Mouse (Mus musculus) heart, postnatal 14 days (tissue): Measurements from ENCODE around the gene Ranbp1. TPM values are rescaled to one million over a fixed set of nuclear protein-coding genes. Genes with fewer than 3 reads are reported as not detected.

ENCODE experiments used
- DNase-seq, 2 experiments: peaks; one replicate each; pipeline ENCODE4 v3.0.0; 2021 to 2022
- intact Hi-C: fragments of 180-260 bp; cut with DNase I; formaldehyde crosslinking; loops from one replicate; pipeline ENCODE4 v1.15.1; 2025
- total RNA-seq, 2 experiments: library from RNA; stranded (reverse); gene quantifications; 2 replicates each; pipeline ENCODE4 v1.2.3; 2021

Gene Ranbp1
- total RNA-seq, 2 experiments from 2014 or later: 43.6 to 52.4 TPM

GRCm38 (mm10) chr16:18235389-18236065, 13.0 kb downstream of the Ranbp1 start:
- intact Hi-C loops: no loop called here
- peak; percentile 74 to 75 for DNase-seq

GRCm38 (mm10) chr16:18234671-18235388, 13.7 kb downstream of the Ranbp1 start, which contains the start of gene Zdhhc8:
Gene Zdhhc8, minus strand, starts transcription at chr16:18235136.
- intact Hi-C loops: no loop called here
- peak; percentile 82 to 88 for DNase-seq

GRCm38 (mm10) chr16:18233919-18234670, 14.4 kb downstream of the Ranbp1 start:
- intact Hi-C loops: no loop called here
- no peak for DNase-seq

GRCm38 (mm10) chr16:18233451-18233850, 15.1 kb downstream of the Ranbp1 start:
- intact Hi-C loops: no loop called here
- DNase-seq: no peak

GRCm38 (mm10) chr16:18231451-18231850, 17.1 kb downstream of the Ranbp1 start:
- DNase-seq: no peak
- intact Hi-C loops: no loop called here

- intact Hi-C loops: no loop called here
- no peak for DNase-seq
These were observed 17.5 kb downstream of the Ranbp1 start for GRCm38 (mm10) chr16:18231047-18231446.

GRCm38 (mm10) chr16:18230617-18231016, 17.9 kb downstream of the Ranbp1 start:
- DNase-seq: no peak
- intact Hi-C loops: no loop called here

- intact Hi-C loops: no loop called here
- peak; percentile 65 to 69 for DNase-seq
These were observed 18.9 kb downstream of the Ranbp1 start for GRCm38 (mm10) chr16:18229622-18230021.

- intact Hi-C loops: no loop called here
- DNase-seq: no peak
These were observed 19.7 kb downstream of the Ranbp1 start for GRCm38 (mm10) chr16:18228856-18229255.

- intact Hi-C loops: no loop called here
- DNase-seq: no peak
These were observed 20.6 kb downstream of the Ranbp1 start for GRCm38 (mm10) chr16:18227897-18228422.

GRCm38 (mm10) chr16:18227187-18227586, 21.3 kb downstream of the Ranbp1 start:
- DNase-seq: no peak
- intact Hi-C loops: no loop called here

- intact Hi-C loops: no loop called here
- DNase-seq: no peak
These were observed 26.3 kb downstream of the Ranbp1 start for GRCm38 (mm10) chr16:18222188-18222587.

- intact Hi-C loops: no loop called here
- no peak for DNase-seq
These were observed 27.0 kb downstream of the Ranbp1 start for GRCm38 (mm10) chr16:18221543-18221898.

GRCm38 (mm10) chr16:18220856-18221542, 27.5 kb downstream of the Ranbp1 start:
- DNase-seq: no peak
- intact Hi-C loops: no loop called here

- intact Hi-C loops: no loop called here
- DNase-seq: peak in 1 of 2 experiments; percentile 40
These were observed 28.5 kb downstream of the Ranbp1 start for GRCm38 (mm10) chr16:18220001-18220400.

GRCm38 (mm10) chr16:18218580-18218996, 29.9 kb downstream of the Ranbp1 start:
- no peak for DNase-seq
- intact Hi-C loops: no loop called here

GRCm38 (mm10) chr16:18217579-18217978, 31.0 kb downstream of the Ranbp1 start, which contains the start of gene Ccdc188:
Gene Ccdc188, plus strand, starts transcription at chr16:18217879.
- intact Hi-C loops: no loop called here
- DNase-seq: no peak

- intact Hi-C loops: no loop called here
- no peak for DNase-seq
These were observed 33.7 kb downstream of the Ranbp1 start for GRCm38 (mm10) chr16:18214858-18215257.

- intact Hi-C loops: loop anchor here (2.0 kb wide), 1 partner anchor 37 kb away; no protein-coding TSS in a partner anchor
- no peak for DNase-seq
These were observed 34.8 kb downstream of the Ranbp1 start for GRCm38 (mm10) chr16:18213689-18214088.
